Mouse (Mus musculus) heart, postnatal 0 days (tissue): ENCODE data around the gene Ush2a.

Experiments used
- CTCF ChIP-seq: IDR thresholded peaks from 2 replicates; pipeline ENCODE4 v1.5.1; 2016; ENCODE audit warnings: antibody characterized with exemption, control low read depth, low read depth
- EP300 ChIP-seq: IDR thresholded peaks from 2 replicates; pipeline ENCODE4 v1.6.1; 2016; ENCODE audit warnings: antibody characterized with exemption, low read depth

- TF ChIP-seq CTCF (no peak), EP300 (no peak)
Measured at GRCm38 (mm10) chr1:188660339-188660738, 398.5 kb downstream of the Ush2a start.
